Mouse (Mus musculus) myocyte (in vitro differentiated cells): ENCODE measurements around the gene Stk39.

Experiments used
- POLR2A ChIP-seq: IDR thresholded peaks from one replicate; pipeline ENCODE4 v1.6.1; 2011; ENCODE audit warnings: low read depth, mild to moderate bottlenecking, control low read depth, moderate library complexity; ENCODE audit not compliant: insufficient read length
- USF1 ChIP-seq: IDR thresholded peaks from one replicate; pipeline ENCODE4 v1.6.1; 2011; ENCODE audit warnings: low read depth, mild to moderate bottlenecking, control low read depth, moderate library complexity

DNA sequence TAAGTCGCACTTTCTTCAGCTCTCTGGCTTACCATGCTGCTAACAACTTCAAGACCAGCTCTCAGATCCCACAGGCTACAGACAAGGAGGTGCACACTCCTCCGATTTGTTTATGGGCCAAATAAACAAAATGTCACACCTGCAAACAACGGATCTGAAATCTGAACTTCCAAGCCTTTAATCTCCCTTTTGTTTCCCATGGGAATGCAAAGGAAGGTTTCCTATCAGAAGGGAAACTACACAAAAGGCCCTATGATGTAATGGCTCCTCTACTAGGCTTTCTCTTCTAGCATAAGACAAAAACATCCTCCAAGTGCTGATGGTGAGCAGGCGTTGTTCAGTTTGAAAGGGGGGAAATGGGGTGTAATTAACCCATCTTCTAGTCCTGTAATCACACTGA, 37.1 kb downstream of the Stk39 start:
- no peak for TF ChIP-seq USF1
- no peak for TF ChIP-seq POLR2A
